Mouse (Mus musculus) heart, adult 2 months (tissue): Measurements from ENCODE around the gene N4bp1.

Experiments
- CTCF ChIP-seq: fragments of 200-600 bp; IDR thresholded peaks from 2 replicates; pipeline ENCODE4 v1.8.1; 2022; ENCODE audit warnings: antibody characterized with exemption, mild to moderate bottlenecking, moderate library complexity
- EP300 ChIP-seq: fragments of 200-500 bp; IDR thresholded peaks from 2 replicates; pipeline ENCODE4 v1.6.1; 2011; ENCODE audit warnings: low read depth, low read length, control low read depth; ENCODE audit not compliant: insufficient read depth

- TF ChIP-seq EP300: no peak
- no peak for TF ChIP-seq CTCF
Observed at GRCm38 (mm10) chr8:86797705-86798104, 87.4 kb downstream of the N4bp1 start.
